7 mouse cellular contexts compared by ENCODE assay signal in the genomic region with DNA sequence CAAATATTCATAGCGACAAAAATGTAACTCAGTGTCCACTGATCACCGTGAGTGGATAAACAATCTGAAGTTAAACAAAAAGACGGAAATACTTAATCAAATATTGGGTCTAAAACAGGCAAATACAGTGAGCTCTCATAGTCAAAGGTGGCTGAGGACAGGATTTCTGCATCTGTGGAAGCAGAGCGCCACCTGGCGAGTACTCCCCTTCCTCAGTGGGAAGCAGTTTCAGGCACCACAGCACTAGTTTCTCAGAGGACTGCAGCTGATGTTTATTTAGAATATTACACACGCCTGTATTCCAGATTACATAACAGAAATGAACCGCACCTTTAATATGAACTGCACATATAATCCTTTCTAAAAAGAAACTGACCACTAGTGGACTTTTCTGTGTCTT. TPM values are rescaled to one million over a fixed set of nuclear protein-coding genes. Genes with fewer than 3 reads are reported as not detected.
DNase-seq lines count a peak whose midpoint lies in the region; ATAC-seq and TF ChIP-seq lines count a peak whose summit lies in the region.

No protein-coding gene starts in this region.

- H3K27ac ChIP-seq in embryonic facial prominence, embryonic 14.5 days (replicated peaks; ENCODE audit: low read depth, low read length), result no peak overlapping the region
- H3K27ac ChIP-seq in stomach, postnatal 0 days (replicated peaks), result no peak overlapping the region

- peak; percentile 94 for TF ChIP-seq CTCF in stomach, postnatal 0 days (IDR thresholded peaks at IDR 0.05; ENCODE audit: low read depth)

- no peak for ATAC-seq in embryonic facial prominence, embryonic 14.5 days (ENCODE audit: low read depth)
- ATAC-seq in stomach, postnatal 0 days (ENCODE audit: low FRiP score, low TSS enrichment), result 0 out of 2 replicates have a peak, but pooled peaks have one; percentile 35

- peaks cover 61% of the 10 kb centered on the region for H3K36me3 ChIP-seq in embryonic facial prominence, embryonic 14.5 days (ENCODE audit: control insufficient read depth, insufficient read depth, low read length)
- H3K36me3 ChIP-seq in stomach, postnatal 0 days (ENCODE audit: control insufficient read depth, insufficient read depth, low read length), result peaks cover 10% of the 10 kb centered on the region

- no peak overlapping the region for H3K4me2 ChIP-seq in embryonic facial prominence, embryonic 14.5 days (ENCODE audit: low read depth, low read length)
- H3K4me2 ChIP-seq in stomach, postnatal 0 days (replicated peaks; ENCODE audit: low read depth), result no peak overlapping the region

- DNase-seq in left cerebral cortex, adult 11 months (ENCODE audit: low spot score), result peak; percentile 35
- no peak for DNase-seq in left cerebral cortex, adult 8-10 months (ENCODE audit: low spot score in 2 of 2)
- DNase-seq in R1 (ENCODE audit: low read depth, low spot score), result peak; percentile 50
- DNase-seq in embryonic facial prominence, embryonic 14.5 days (ENCODE audit: low spot score), result peak; percentile 72
- DNase-seq in induced T-regulatory cell, adult 2 months (ENCODE audit: low read depth), result peak; percentile 5
- peak; percentile 87 for DNase-seq in lung, postnatal 36 days
- peak; percentile 78 for DNase-seq in stomach, postnatal 0 days (ENCODE audit: low spot score)

- H3K27me3 ChIP-seq in embryonic facial prominence, embryonic 14.5 days (replicated peaks; ENCODE audit: control insufficient read depth, insufficient read depth, low read length), result no peaks in the 10 kb centered on the region
- no peaks in the 10 kb centered on the region for H3K27me3 ChIP-seq in stomach, postnatal 0 days (ENCODE audit: control insufficient read depth, insufficient read depth, low read length)

- WGBS in embryonic facial prominence, embryonic 14.5 days, result 66% methylated on average over 7 of the region's 7 CpGs
- 31% methylated on average over 7 of the region's 7 CpGs for WGBS in stomach, postnatal 0 days

- no peak overlapping the region for H3K4me3 ChIP-seq in embryonic facial prominence, embryonic 14.5 days (ENCODE audit: low read depth, low read length)
- no peak overlapping the region for H3K4me3 ChIP-seq in stomach, postnatal 0 days (ENCODE audit: low read depth, low read length)

- H3K4me1 ChIP-seq in embryonic facial prominence, embryonic 14.5 days (ENCODE audit: control insufficient read depth, insufficient read depth, low read length), result no peaks in the 10 kb centered on the region
- H3K4me1 ChIP-seq in stomach, postnatal 0 days (replicated peaks; ENCODE audit: control insufficient read depth, insufficient read depth), result no peaks in the 10 kb centered on the region

- TF ChIP-seq EP300 in stomach, postnatal 0 days (optimal IDR thresholded peaks at IDR 0.05), result no peak

- no peak overlapping the region for H3K9ac ChIP-seq in embryonic facial prominence, embryonic 14.5 days (ENCODE audit: low read depth, low read length)
- no peak overlapping the region for H3K9ac ChIP-seq in stomach, postnatal 0 days (ENCODE audit: low read length)

- H3K9me3 ChIP-seq in embryonic facial prominence, embryonic 14.5 days (ENCODE audit: control insufficient read depth, low read length), result no peaks in the 10 kb centered on the region
- no peaks in the 10 kb centered on the region for H3K9me3 ChIP-seq in stomach, postnatal 0 days (ENCODE audit: control insufficient read depth, low read length)

RNA-seq across cellular contexts. Expression of a gene that starts 20.3 kb away (rescaled TPM):
- 1 to 10 TPM; 2.1 to 3.0 (median 2.6) TPM for total RNA-seq in left cerebral cortex, adult 8-10 months (2022)
- polyA plus RNA-seq in embryonic facial prominence, embryonic 14.5 days (2014; fragmentation: Nextera tagmentation; extraction: Ambion mirVana), result 6.9 and 7.0 TPM in 2 replicates
- 0.94 and 1.2 TPM in 2 replicates for polyA plus RNA-seq in stomach, postnatal 0 days (2015; fragmentation: Nextera tagmentation; extraction: Ambion mirVana)

Comparison
In these comparisons a context has a peak if more than half of its experiments do, and no peak if none do; other contexts are left out.
1. DNase-seq: peak in left cerebral cortex, adult 11 months (single experiment), R1 (single experiment), embryonic facial prominence, embryonic 14.5 days (single experiment), induced T-regulatory cell, adult 2 months (single experiment), lung, postnatal 36 days (single experiment) and stomach, postnatal 0 days (single experiment); none in left cerebral cortex, adult 8-10 months (0 of 2).